Mouse (Mus musculus) layer of hippocampus, postnatal 14 days (tissue): ENCODE results near the gene Grhl1. TPM values are rescaled to one million over a fixed set of nuclear protein-coding genes. Genes with fewer than 3 reads are reported as not detected.

Experiments
- DNase-seq, 2 experiments: peaks; one replicate each; pipeline ENCODE4 v3.0.0; 2021 to 2022; ENCODE audit warnings: low spot score in 2 of 2, mixed read lengths in 1 of 2
- total RNA-seq, 2 experiments: library from RNA; stranded (reverse); gene quantifications; 2 replicates each; pipeline ENCODE4 v1.2.3; 2021

Gene Grhl1
- total RNA-seq, 2 experiments from 2014 or later, result 20.4 to 20.6 TPM

- no peak for DNase-seq
Observed at GRCm38 (mm10) chr12:24586193-24586592, 14.1 kb downstream of the Grhl1 start.

- no peak for DNase-seq
Observed at GRCm38 (mm10) chr12:24590371-24590770, 18.3 kb downstream of the Grhl1 start.

DNA sequence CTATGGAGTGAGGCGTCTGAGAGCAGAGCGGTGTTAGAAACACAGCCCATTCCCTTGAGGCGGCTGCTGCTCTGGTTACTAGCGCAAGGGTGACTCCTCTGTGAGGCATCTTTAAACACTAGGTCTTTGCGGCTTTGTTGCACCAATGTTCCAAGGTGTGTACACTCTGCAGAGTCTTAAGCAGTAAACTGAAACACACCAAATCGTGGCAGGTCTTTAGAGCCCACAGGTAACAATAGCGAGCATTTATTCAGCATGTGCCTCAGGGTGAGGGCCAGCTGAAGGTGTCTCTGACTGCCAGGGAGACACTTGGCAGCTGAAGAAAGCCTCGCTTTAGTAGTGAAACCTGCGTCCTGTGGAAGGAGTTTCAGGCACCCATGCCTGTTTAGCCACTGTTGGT is 20.0 kb downstream of the Grhl1 start:
- DNase-seq, result no peak

GRCm38 (mm10) chr12:24592956-24593672 is 21.0 kb downstream of the Grhl1 start:
- peak in 1 of 2 experiments; percentile 41 for DNase-seq

- no peak for DNase-seq
Observed at GRCm38 (mm10) chr12:24597376-24597775, 25.3 kb downstream of the Grhl1 start.

GRCm38 (mm10) chr12:24599366-24599895 is 27.3 kb downstream of the Grhl1 start:
- peak in 1 of 2 experiments; percentile 17 for DNase-seq

GRCm38 (mm10) chr12:24600074-24600473 is 28.0 kb downstream of the Grhl1 start:
- no peak for DNase-seq

DNA sequence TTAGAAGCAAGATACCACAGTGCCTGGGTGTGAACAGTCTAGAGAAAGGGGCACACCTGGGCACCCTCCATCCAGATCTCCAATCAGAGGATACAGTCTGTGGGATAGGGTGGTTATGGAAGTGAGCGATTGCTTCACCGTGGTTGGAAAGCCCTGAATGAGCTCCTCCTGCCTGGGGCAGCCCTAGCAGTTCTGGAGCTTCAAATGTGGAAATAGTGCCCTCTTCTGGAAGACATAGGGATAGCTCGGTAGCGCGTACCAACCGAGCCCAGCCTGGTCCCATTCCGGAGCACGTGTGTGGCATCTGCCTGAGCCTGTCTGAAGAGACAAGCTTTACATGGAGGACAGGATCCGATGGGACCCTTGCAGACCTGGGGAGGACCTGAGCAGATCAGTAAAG is 28.7 kb downstream of the Grhl1 start:
- DNase-seq, result peak; percentile 82 to 88

GRCm38 (mm10) chr12:24603266-24603665 is 31.2 kb downstream of the Grhl1 start:
- peak; percentile 48 to 68 for DNase-seq

GRCm38 (mm10) chr12:24606166-24606565 is 34.1 kb downstream of the Grhl1 start:
- no peak for DNase-seq

- DNase-seq, result no peak
Observed at GRCm38 (mm10) chr12:24612591-24612990, 40.5 kb downstream of the Grhl1 start.

DNA sequence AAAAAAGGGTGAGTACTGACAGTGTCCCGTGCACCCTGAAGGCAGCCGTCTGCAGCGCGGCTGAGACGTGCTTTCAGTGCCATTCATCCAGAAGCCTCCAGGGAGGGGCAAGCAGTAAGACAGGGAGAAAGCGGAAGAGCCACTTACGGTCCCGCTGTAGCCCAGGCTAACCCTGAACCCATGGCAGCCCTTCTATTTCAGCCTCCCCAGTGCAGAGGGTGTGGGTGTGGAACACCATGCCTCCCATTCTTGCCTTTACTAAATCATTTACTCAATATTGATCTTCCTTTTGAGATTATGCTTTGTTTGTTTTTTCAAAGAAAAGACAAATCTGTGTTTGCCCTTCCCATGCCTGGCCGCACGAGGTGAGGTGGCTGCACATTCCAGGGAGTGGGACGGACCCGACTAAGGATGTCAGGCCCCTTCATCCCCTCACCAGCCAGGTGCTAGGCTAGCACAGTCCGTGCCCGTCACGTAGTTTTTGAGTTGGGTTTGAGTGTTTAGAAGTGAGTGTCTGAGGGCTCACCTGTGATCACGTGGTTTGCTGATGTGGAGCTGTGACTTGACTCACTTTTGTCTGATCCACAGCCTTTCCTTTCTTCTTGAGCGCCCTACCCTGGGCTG is 42.5 kb downstream of the Grhl1 start:
- DNase-seq, result no peak

- DNase-seq, result no peak
Observed at GRCm38 (mm10) chr12:24615140-24615539, 43.1 kb downstream of the Grhl1 start.

- no peak for DNase-seq
Observed at GRCm38 (mm10) chr12:24619436-24619835, 47.4 kb downstream of the Grhl1 start.

DNA sequence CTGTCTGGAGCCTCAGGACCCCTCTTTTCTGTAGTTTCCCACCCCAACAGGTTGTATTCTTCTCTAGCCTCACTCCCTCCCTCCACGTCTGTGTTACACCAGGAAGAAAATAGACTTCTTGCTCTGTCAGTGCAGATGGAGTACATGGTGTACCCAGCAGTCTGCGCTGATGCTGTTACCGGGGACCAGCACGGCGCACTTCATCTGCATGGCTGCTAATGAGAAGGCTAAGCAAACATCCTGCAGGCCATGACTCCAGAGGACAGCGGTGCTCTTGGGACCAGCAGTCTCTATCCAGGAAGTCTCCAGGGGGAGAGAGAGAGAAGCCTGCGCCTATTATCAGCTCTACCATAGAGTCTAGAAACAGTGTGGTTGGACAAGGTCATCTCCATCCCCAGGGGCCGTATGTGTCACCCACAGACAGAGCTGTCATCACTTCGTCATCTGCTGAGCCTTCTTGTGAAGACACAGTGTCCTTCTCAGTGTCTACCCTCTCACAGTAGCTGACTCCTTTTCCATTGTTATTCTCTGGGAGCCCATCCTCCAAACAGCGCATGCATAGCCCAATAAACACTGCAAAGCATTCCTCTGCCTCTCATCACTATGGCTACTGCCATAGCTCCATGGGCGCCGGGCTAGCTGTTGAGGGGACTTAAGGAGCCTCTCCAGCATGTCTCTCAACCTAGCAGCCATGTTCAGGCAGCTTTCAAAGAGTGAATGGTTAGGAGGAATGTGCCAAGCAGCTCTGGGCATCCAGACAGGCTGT is 51.6 kb downstream of the Grhl1 start:
- DNase-seq, result peak in 1 of 2 experiments; percentile 6

- DNase-seq, result no peak
Observed at GRCm38 (mm10) chr12:24626401-24626800, 54.3 kb downstream of the Grhl1 start.

DNA sequence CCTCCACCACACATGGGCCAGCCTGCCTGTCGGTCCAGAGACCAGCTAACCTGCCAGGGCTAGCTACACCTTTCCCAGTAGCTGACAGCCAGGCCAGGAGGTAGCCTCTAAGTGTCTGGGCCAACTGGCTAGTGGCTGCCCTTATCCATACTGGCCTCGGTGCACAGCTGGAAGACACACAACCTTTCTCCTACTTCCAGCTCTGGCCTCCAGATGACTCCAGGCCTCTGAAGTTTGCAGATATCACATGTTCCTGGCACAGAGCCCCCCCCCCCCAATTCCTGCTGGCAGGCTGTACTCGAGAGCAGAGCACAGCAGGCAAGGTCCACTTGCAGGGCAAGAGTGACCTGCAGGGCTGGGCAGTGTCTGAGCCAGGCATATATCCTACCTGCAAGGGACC is 55.1 kb downstream of the Grhl1 start:
- DNase-seq, result no peak

DNA sequence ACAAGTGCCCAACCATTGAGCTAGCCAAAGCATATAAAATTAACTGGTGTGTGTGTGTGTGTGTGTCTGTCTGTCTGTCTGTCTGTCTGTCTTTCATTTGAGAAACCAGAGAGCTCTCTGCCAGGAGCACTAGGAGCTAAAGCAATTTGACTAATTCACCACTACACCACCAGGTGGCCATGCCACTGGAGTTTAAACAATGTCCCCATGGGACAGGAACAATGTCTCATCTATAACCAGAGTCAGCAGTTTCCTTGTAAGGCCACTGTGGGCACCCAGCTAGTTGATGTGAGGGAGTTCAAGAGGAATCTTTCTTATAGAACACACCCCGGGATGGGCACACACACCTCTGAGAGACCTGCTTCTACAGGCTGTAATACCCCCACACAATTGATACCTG is 58.1 kb downstream of the Grhl1 start:
- DNase-seq, result peak; percentile 13 to 26

GRCm38 (mm10) chr12:24632404-24632803 is 60.3 kb downstream of the Grhl1 start:
- no peak for DNase-seq

GRCm38 (mm10) chr12:24633753-24634191 is 61.7 kb downstream of the Grhl1 start:
- no peak for DNase-seq

- DNase-seq, result no peak
Observed at GRCm38 (mm10) chr12:24634212-24634611, 62.1 kb downstream of the Grhl1 start.

DNA sequence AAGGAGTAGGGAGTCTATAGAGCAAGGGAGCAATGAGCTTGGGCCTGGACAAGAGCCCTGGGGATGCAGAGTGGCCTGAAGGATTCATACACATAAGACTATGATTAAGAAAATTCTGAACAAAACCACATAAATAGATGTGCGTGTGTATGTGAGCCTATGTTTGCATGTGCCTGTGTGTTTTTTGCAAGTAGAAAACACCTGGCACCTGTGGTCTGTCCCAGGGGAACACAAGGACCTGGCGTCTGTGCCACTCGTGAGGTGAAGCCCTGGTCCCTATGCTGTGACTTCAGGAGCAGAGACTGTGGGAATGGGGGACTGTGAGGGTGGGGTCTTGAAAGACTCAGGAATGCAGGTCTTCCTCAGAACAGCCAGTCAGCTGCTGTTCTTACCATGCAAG is 62.6 kb downstream of the Grhl1 start:
- no peak for DNase-seq
